Mouse (Mus musculus): ENCODE data around the gene Stat5b. TPM values are rescaled to one million over a fixed set of nuclear protein-coding genes. Genes with fewer than 3 reads are reported as not detected.

Stat5b gene
- 17.8 and 22.6 TPM in 2 replicates for total RNA-seq (2014; rRNA removed)
- 4.9 and 8.8 TPM in 2 replicates for polyA plus RNA-seq (2015; fragmentation: Nextera tagmentation; extraction: Ambion mirVana)

DNA sequence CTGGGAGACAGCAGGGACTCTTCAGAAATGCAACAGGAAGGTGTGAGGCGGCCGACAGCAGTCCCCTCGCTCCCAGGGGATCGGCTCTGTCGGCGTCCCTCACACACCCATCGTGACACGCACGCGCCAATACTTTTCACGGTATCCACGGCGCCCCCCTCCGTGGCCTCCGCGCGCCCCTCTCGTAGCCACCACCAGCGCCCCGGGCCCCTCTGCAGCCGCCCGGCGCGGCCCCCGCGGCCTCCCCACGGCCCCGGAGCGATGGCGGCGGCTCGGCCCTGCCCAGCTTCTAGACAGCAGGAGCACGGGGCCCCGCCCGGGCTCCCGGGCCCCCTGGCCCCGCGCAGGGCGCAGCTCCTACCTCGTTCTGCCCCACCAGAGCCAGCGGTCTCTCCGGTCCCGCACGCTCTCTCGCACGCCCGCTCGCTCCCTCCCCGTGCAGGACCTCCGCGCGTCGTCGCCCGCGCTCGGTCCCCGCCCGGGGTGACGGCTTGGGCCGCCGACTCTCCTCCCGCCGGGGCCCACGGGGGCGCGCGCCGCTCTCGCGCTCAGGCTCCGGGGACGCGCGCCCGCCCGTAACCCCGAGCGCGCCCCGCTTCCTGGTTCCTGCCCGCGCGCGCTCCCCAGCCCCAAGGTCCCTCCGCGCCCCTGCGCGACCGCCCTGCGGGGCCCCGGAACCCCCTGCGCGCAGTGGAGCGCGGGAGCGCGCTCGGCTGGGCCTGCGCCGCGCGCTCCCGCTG is at the start of gene Stat5b:
Gene Stat5b (minus strand): TSS at position 687 of the 740 bp plus-strand sequence.
- DNase-seq = peak; percentile 85
- peak within 1 kb of the TSS; percentile 77 for H3K27ac ChIP-seq (ENCODE audit: low read depth, low read length)
- no peaks in the 10 kb centered on the region for H3K9me3 ChIP-seq (ENCODE audit: low read length)
- peaks cover 4% of the 10 kb centered on the region for H3K27me3 ChIP-seq (ENCODE audit: insufficient read depth, low read length)
- peak; percentile 81 for ATAC-seq
- H3K4me2 ChIP-seq (ENCODE audit: low read depth) = peak within 1 kb of the TSS; percentile 92
- peak within 1 kb of the TSS; percentile 83 for H3K4me3 ChIP-seq (ENCODE audit: low read depth, low read length)
- TF ChIP-seq CTCF (IDR thresholded peaks at IDR 0.05; ENCODE audit: low read depth) = no peak
- 2% methylated on average over 88 of the region's 104 CpGs for WGBS
- no peaks in the 10 kb centered on the region for H3K36me3 ChIP-seq (ENCODE audit: insufficient read depth)
- peaks cover 11% of the 10 kb centered on the region; the same call in 1 of the 2 replicates for H3K4me1 ChIP-seq (ENCODE audit: insufficient read depth)
- peak within 1 kb of the TSS; percentile 89 for H3K9ac ChIP-seq

DNA sequence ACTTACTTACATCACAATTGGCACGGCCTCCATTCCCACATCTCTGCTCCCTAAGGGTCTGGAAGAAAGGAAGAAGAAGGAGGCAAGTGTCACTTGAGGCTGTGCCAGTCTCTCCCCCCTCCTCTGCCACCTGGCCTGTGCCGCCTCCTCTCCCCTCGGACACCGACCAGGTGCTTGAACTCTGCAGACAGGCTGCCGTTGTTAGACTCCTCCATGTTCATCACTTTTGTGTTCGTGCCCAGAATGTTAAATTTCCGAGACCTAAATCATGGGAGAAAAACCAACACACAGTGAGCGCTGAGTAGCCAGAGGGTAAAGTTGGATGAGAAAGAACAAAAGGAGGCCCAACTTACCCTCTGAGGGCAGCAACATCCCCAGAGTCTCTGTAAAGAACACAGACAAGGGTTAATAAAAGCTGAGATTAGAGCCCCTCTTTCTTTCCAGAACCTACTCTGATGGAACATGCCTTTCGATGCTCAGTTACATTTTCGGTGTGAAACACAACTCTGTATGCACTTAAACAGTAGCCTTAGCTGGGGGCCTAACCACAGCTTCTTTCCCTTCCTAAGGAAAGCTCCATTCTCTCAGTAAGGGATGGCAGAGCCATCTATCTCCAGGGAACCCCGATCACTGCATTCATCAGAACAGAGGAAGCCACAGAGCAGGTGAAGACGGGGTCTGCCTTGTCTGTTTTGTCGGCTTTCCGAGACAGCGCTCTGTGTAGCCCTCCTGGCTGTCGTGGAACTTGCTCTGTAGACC is 48.1 kb upstream of the Stat5b start:
- no peak for TF ChIP-seq CTCF (IDR thresholded peaks at IDR 0.05; ENCODE audit: low read depth)
- H3K4me2 ChIP-seq (ENCODE audit: low read depth) = no peak overlapping the region
- no peaks in the 10 kb centered on the region for H3K27me3 ChIP-seq (ENCODE audit: insufficient read depth, low read length)
- DNase-seq = peak; percentile 34
- H3K36me3 ChIP-seq (ENCODE audit: insufficient read depth) = peaks cover 25% of the 10 kb centered on the region
- peaks cover 5% of the 10 kb centered on the region; the same call in 1 of the 2 replicates for H3K9me3 ChIP-seq (ENCODE audit: low read length)
- no peak overlapping the region for H3K9ac ChIP-seq
- 43% methylated on average over 16 of the region's 16 CpGs for WGBS
- 0 out of 2 replicates have a peak overlapping the region, but pooled peaks have one; percentile 9 for H3K27ac ChIP-seq (ENCODE audit: low read depth, low read length)
- ATAC-seq = no peak
- H3K4me1 ChIP-seq (ENCODE audit: insufficient read depth) = no peaks in the 10 kb centered on the region
- no peak overlapping the region for H3K4me3 ChIP-seq (ENCODE audit: low read depth, low read length)

DNA sequence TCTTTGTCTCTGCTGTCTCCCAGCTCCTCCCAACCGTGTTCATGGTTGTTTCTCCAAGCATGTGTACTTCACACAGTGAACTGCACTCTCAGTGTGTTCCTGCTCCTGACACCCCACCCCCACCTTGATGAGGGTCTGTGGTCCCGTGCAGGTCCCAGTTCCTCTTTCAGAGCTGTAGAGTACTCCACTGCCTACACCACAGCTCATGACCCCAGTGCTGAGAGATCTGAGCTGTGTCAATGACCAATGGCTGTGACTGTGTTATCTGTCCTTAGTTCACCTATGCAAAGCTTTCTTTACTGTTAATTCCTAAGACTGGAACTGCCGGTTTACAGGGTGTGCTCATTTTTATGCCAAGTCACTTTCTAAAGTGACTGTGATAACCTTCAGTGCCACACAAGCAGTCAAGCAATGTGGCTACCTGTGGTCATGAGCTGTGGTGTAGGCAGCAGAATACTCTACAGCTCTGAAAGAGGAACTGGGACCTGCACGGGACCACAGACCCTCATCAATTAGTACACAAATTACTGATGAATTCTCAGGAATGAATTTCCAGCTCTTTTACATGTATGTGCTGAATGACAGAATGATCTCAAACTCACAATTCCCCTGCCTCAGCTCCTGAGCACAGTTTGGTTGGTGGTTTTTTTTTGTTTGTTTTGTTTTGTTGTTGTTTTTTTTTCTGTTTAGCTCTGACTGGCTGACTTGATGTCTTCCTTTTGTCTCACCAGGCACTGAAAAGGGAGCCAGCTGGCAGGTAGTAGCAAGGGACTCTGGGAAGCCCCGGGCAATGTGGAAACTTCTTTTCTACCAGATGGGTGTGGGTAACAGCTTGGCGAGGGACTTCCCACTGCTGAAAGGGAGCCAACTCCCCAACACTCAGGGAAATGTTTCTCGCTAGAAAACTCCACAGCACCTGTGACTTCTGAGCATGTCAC is 47.0 kb upstream of the Stat5b start:
- Histone ChIP-seq H3K27ac (ENCODE audit: low read depth, low read length) (no peak overlapping the region), H3K27me3 (ENCODE audit: insufficient read depth, low read length) (no peaks in the 10 kb centered on the region), H3K36me3 (ENCODE audit: insufficient read depth) (peaks cover 18% of the 10 kb centered on the region; the same call in 1 of the 2 replicates), H3K4me2 (ENCODE audit: low read depth) (no peak overlapping the region), H3K4me1 (ENCODE audit: insufficient read depth) (no peaks in the 10 kb centered on the region), H3K9ac (no peak overlapping the region), H3K4me3 (ENCODE audit: low read depth, low read length) (no peak overlapping the region), H3K9me3 (ENCODE audit: low read length) (peaks cover 5% of the 10 kb centered on the region; the same call in 1 of the 2 replicates)
- no peak for ATAC-seq
- no peak for TF ChIP-seq CTCF (IDR thresholded peaks at IDR 0.05; ENCODE audit: low read depth)
- WGBS = 53% methylated on average over 7 of the region's 7 CpGs
- peak; percentile 79 for DNase-seq

DNA sequence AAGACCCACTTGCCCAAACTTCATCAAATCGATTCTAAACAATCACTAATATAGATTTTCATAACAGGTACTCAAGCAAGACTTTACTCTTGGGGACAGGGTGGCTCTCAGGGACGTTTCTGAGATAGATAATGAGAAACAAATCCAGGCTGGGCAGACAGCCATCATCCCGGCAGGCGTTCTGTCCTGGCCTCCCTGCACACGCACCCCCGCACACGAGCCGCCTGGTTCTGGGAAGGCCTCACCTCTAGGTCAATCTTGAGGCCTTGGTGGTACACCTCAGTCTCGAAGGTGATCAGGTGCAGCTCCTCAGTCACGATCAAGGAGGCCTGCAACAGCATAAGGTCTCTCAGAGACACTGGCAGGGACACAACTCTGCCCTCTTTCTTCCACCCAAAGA is 45.6 kb upstream of the Stat5b start:
- no peaks in the 10 kb centered on the region for H3K4me1 ChIP-seq (ENCODE audit: insufficient read depth)
- WGBS = 54% methylated on average over 10 of the region's 10 CpGs
- H3K27ac ChIP-seq (ENCODE audit: low read depth, low read length) = no peak overlapping the region
- H3K4me2 ChIP-seq (ENCODE audit: low read depth) = no peak overlapping the region
- ATAC-seq = no peak
- no peak for DNase-seq
- no peaks in the 10 kb centered on the region for H3K9me3 ChIP-seq (ENCODE audit: low read length)
- TF ChIP-seq CTCF (IDR thresholded peaks at IDR 0.05; ENCODE audit: low read depth) = no peak
- H3K36me3 ChIP-seq (ENCODE audit: insufficient read depth) = peaks cover 7% of the 10 kb centered on the region; the same call in 1 of the 2 replicates
- no peak overlapping the region for H3K4me3 ChIP-seq (ENCODE audit: low read depth, low read length)
- H3K9ac ChIP-seq = no peak overlapping the region
- H3K27me3 ChIP-seq (ENCODE audit: insufficient read depth, low read length) = no peaks in the 10 kb centered on the region

DNA sequence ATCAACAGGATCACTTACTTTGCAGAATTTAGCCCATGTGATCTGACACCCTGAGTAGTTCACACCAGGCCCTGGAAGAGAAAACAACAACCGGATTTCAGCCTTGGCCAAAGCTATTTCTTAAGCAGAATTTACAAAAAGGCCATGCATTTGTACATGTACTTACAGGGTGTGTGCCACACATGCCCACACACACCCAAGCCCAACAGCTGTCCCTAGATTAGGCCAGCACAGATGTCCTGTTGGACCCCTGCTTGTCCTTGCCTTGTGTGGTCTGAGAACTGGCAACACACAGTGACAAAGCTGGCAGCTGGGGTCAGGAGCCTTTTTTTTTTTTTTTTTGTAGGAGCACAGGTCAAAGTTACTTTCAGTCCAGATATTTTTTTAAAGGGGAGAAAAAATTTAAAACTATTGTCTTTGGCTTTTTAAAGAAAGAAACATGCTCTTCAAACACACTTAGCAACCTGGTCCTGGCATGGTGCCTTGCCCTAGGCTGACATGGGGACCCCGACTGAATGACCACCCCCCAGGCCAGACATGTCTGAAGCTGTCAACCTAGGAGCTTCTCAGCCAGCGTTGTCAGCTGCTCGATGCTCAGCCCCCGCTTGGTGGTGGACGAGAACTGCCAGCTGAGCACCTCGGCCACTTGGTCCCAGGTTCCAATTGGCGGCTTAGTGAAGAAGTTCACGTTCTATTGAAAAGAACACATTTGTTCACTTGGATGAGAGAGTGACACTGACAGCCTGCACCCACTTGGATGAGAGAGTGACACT is 43.8 kb upstream of the Stat5b start:
- no peaks in the 10 kb centered on the region for H3K9me3 ChIP-seq (ENCODE audit: low read length)
- no peaks in the 10 kb centered on the region for H3K4me1 ChIP-seq (ENCODE audit: insufficient read depth)
- H3K4me2 ChIP-seq (ENCODE audit: low read depth) = no peak overlapping the region
- no peak for TF ChIP-seq CTCF (IDR thresholded peaks at IDR 0.05; ENCODE audit: low read depth)
- H3K4me3 ChIP-seq (ENCODE audit: low read depth, low read length) = no peak overlapping the region
- WGBS = 61% methylated on average over 9 of the region's 9 CpGs
- no peak overlapping the region for H3K27ac ChIP-seq (ENCODE audit: low read depth, low read length)
- no peaks in the 10 kb centered on the region for H3K27me3 ChIP-seq (ENCODE audit: insufficient read depth, low read length)
- H3K9ac ChIP-seq = no peak overlapping the region
- DNase-seq (no peak), ATAC-seq (no peak)
- H3K36me3 ChIP-seq (ENCODE audit: insufficient read depth) = peaks cover 10% of the 10 kb centered on the region

DNA sequence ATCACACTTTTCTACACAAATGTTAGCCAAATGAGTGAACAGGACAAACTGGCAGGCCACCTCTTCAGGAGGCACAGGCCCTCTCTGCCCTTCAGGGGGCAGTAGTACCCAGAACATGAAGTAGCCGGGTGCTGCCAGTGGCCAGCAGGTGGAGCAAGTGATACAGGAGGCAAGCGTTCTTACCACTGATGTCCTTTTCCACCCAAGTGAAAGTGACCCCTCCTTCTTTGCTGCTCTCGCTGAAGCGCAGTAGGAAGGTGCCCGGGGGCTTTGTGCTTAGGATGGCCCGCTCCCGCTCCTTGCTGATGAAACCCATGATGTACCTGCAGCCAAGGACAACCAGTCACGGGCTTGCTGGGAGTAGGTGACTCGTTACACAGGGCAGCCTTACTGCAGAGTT is 43.0 kb upstream of the Stat5b start:
- Histone ChIP-seq H3K9me3 (ENCODE audit: low read length) (no peaks in the 10 kb centered on the region), H3K36me3 (ENCODE audit: insufficient read depth) (peaks cover 12% of the 10 kb centered on the region), H3K4me2 (ENCODE audit: low read depth) (no peak overlapping the region), H3K4me1 (ENCODE audit: insufficient read depth) (no peaks in the 10 kb centered on the region), H3K27me3 (ENCODE audit: insufficient read depth, low read length) (no peaks in the 10 kb centered on the region), H3K4me3 (ENCODE audit: low read depth, low read length) (no peak overlapping the region), H3K9ac (no peak overlapping the region), H3K27ac (ENCODE audit: low read depth, low read length) (no peak overlapping the region)
- ATAC-seq (peak; percentile 34; the same call in 1 of the 2 replicates), DNase-seq (peak; percentile 83)
- TF ChIP-seq CTCF (IDR thresholded peaks at IDR 0.05; ENCODE audit: low read depth) = peak; percentile 98
- WGBS = 13% methylated on average over 9 of the region's 9 CpGs
